Mouse (Mus musculus) gastrocnemius, postnatal 25 days (tissue): ENCODE results near the gene Pcnp. TPM values are rescaled to one million over a fixed set of nuclear protein-coding genes. Genes with fewer than 3 reads are reported as not detected.
"Not testable (repeated sequence)": the region's sequence is repeated elsewhere in the genome, so short reads cannot be mapped to it uniquely, and the experiment has no call there.

Experiments
- DNase-seq: peaks from one replicate; pipeline ENCODE4 v3.0.0; 2022
- microRNA-seq, 2 experiments: library from miRNA; unstranded; fragments of <30 nt; microRNA quantifications; one replicate each; pipeline ENCODE4 v1.2.0; 2021; ENCODE audit warnings: borderline replicate concordance in 2 of 2
- total RNA-seq, 2 experiments: library from RNA; stranded (reverse); gene quantifications; 1 replicate in 1 of 2; 2 replicates in 1 of 2; pipeline ENCODE4 v1.2.3; 2021

The Pcnp gene
- total RNA-seq, 2 experiments from 2014 or later, result 47.0 to 50.1 TPM

- no peak for DNase-seq
These were observed 59.1 kb downstream of the Pcnp start for GRCm38 (mm10) chr16:55970416-55970815.

- no peak for DNase-seq
These were observed 60.4 kb downstream of the Pcnp start for GRCm38 (mm10) chr16:55969147-55969546.

- no peak for DNase-seq
These were observed 62.3 kb downstream of the Pcnp start for GRCm38 (mm10) chr16:55967221-55967620.

GRCm38 (mm10) chr16:55966212-55966871, 63.2 kb downstream of the Pcnp start, which contains the start of gene Rpl24:
Rpl24 (plus strand) TSS chr16:55966275.
- DNase-seq, result peak; percentile 90

GRCm38 (mm10) chr16:55964126-55964949, 65.2 kb downstream of the Pcnp start:
- DNase-seq, result no peak

- not testable (repeated sequence) for DNase-seq
These were observed 66.5 kb downstream of the Pcnp start for GRCm38 (mm10) chr16:55963068-55963467.

Small RNA genes lying within 50 kb of the gene (microRNA-seq; reads per million reads assigned to microRNA genes)
- 0 reads per million in 2 experiments for gene Gm24047

Other genes starting within 250 kb of the Pcnp start
- 1 to 10 TPM; 1.2 to 1.3 TPM for gene Nfkbiz, start 190.8 kb downstream of the Pcnp start, total RNA-seq
- gene Nxpe3, start 134.5 kb downstream of the Pcnp start, total RNA-seq, result under 1 TPM; 0.31 to 0.38 TPM
- 1 to 10 TPM; 4.1 to 5.7 TPM for gene Cep97, start 94.9 kb downstream of the Pcnp start, total RNA-seq
- 100 to 1,000 TPM; 523 to 572 TPM for gene Rpl24, start 63.5 kb downstream of the Pcnp start, total RNA-seq
- gene Zbtb11, start 55.9 kb downstream of the Pcnp start, total RNA-seq, result 1 to 10 TPM; 9.3 to 9.6 TPM
- 1 to 10 TPM; 7.7 to 9.3 TPM for gene Trmt10c, start 8.1 kb upstream of the Pcnp start, total RNA-seq
- gene Senp7, start 18.6 kb upstream of the Pcnp start, total RNA-seq, result 10 to 100 TPM; 11.5 to 12.9 TPM
- gene Impg2, start 174.6 kb upstream of the Pcnp start, total RNA-seq, result under 1 TPM; 0.10 to 0.13 TPM